Mouse (Mus musculus) lung, embryonic 16.5 days (tissue): ENCODE results near the gene Iqca. TPM values are rescaled to one million over a fixed set of nuclear protein-coding genes. Genes with fewer than 3 reads are reported as not detected.

ENCODE experiments used
- ATAC-seq: fragments of 200-750 bp; cut with Nextera tagmentation; 2 replicates; pipeline ENCODE4 v1.8.0; 2017; ENCODE audit warnings: low read depth, mild to moderate bottlenecking, moderate library complexity
- H3K27ac ChIP-seq: fragments of 300-500 bp; sonication (generic); 2 replicates; pipeline ENCODE4 v1.5.1; 2014; ENCODE audit warnings: mild to moderate bottlenecking, control low read depth, low read length
- H3K27me3 ChIP-seq: fragments of 300-500 bp; sonication (generic); 2 replicates; pipeline ENCODE4 v1.6.1; 2014; ENCODE audit warnings: low read depth, low read length, mixed read lengths; ENCODE audit not compliant: control insufficient read depth, insufficient read depth
- H3K36me3 ChIP-seq: fragments of 300-500 bp; sonication (generic); 2 replicates; pipeline ENCODE4 v1.6.1; 2014; ENCODE audit warnings: low read length; ENCODE audit not compliant: control insufficient read depth, insufficient read depth
- H3K4me1 ChIP-seq: fragments of 300-500 bp; sonication (generic); replicated peaks from 2 replicates; pipeline ENCODE4 v1.6.1; 2014; ENCODE audit warnings: low read length, mixed read lengths; ENCODE audit not compliant: control insufficient read depth, insufficient read depth
- H3K4me2 ChIP-seq: fragments of 300-500 bp; sonication (generic); 2 replicates; pipeline ENCODE4 v1.6.1; 2014; ENCODE audit warnings: low read depth, low read length, control low read depth
- H3K4me3 ChIP-seq: fragments of 300-500 bp; sonication (generic); 2 replicates; pipeline ENCODE4 v1.5.1; 2014; ENCODE audit warnings: mild to moderate bottlenecking, low read length, control low read depth
- H3K9ac ChIP-seq: fragments of 300-500 bp; sonication (generic); 2 replicates; pipeline ENCODE4 v1.6.1; 2014; ENCODE audit warnings: low read length, control low read depth
- H3K9me3 ChIP-seq: fragments of 300-500 bp; sonication (generic); 2 replicates; pipeline ENCODE4 v1.6.1; 2016; ENCODE audit warnings: low read length; ENCODE audit not compliant: control insufficient read depth
- WGBS: fragments of 180-500 bp; shearing (Covaris S2); extraction: QIAGEN DNeasy Blood & Tissue Kit; methylation state at CpG from one replicate; pipeline ENCODE4 v1.1.7; 2014; 5-methylcytosine and 5-hydroxymethylcytosine counted together
- polyA plus RNA-seq: library from polyadenylated mRNA; unstranded; fragments of >200 nt; fragmentation: Nextera tagmentation; extraction: Ambion mirVana; gene quantifications from 2 replicates; pipeline ENCODE4 v1.2.1, GENCODE M21; 2015

Iqca gene
- polyA plus RNA-seq, 1 experiment from 2014 or later: 2.1 TPM

GRCm38 (mm10) chr1:90012168-90012567 lies 141.0 kb downstream of the Iqca start:
- no peak overlapping the region for H3K4me2 ChIP-seq
- no peaks in the 10 kb centered on the region for H3K4me1 ChIP-seq
- no peaks in the 10 kb centered on the region for H3K27me3 ChIP-seq
- H3K9me3 ChIP-seq: no peaks in the 10 kb centered on the region
- no peak for ATAC-seq
- H3K27ac ChIP-seq: no peak overlapping the region
- H3K36me3 ChIP-seq: no peaks in the 10 kb centered on the region
- no peak overlapping the region for H3K9ac ChIP-seq
- no peak overlapping the region for H3K4me3 ChIP-seq
- 78% methylated on average over 3 of the region's 3 CpGs for WGBS

GRCm38 (mm10) chr1:90010077-90010476 lies 143.1 kb downstream of the Iqca start:
- WGBS: 68% methylated on average over 1 of the region's 1 CpGs
- no peak for ATAC-seq
- Histone ChIP-seq H3K27me3 (no peaks in the 10 kb centered on the region), H3K4me1 (no peaks in the 10 kb centered on the region), H3K9ac (no peak overlapping the region), H3K36me3 (no peaks in the 10 kb centered on the region), H3K4me3 (no peak overlapping the region), H3K27ac (no peak overlapping the region), H3K9me3 (no peaks in the 10 kb centered on the region), H3K4me2 (no peak overlapping the region)

GRCm38 (mm10) chr1:90009188-90009587 lies 144.0 kb downstream of the Iqca start:
- Histone ChIP-seq H3K9ac (no peak overlapping the region), H3K4me2 (no peak overlapping the region), H3K27me3 (no peaks in the 10 kb centered on the region), H3K36me3 (no peaks in the 10 kb centered on the region), H3K4me3 (no peak overlapping the region), H3K9me3 (no peaks in the 10 kb centered on the region), H3K27ac (no peak overlapping the region), H3K4me1 (no peaks in the 10 kb centered on the region)
- ATAC-seq: no peak
- WGBS: 81% methylated on average over 3 of the region's 3 CpGs

GRCm38 (mm10) chr1:90006666-90007065 lies 146.5 kb downstream of the Iqca start:
- no peak overlapping the region for H3K4me2 ChIP-seq
- H3K36me3 ChIP-seq: no peaks in the 10 kb centered on the region
- no peak overlapping the region for H3K4me3 ChIP-seq
- H3K9ac ChIP-seq: no peak overlapping the region
- no peaks in the 10 kb centered on the region for H3K27me3 ChIP-seq
- no peak for ATAC-seq
- no peak overlapping the region for H3K27ac ChIP-seq
- no peaks in the 10 kb centered on the region for H3K4me1 ChIP-seq
- no peaks in the 10 kb centered on the region for H3K9me3 ChIP-seq
- 73% methylated on average over 14 of the region's 14 CpGs for WGBS

GRCm38 (mm10) chr1:90000981-90001380 lies 152.2 kb downstream of the Iqca start:
- no peak overlapping the region for H3K4me2 ChIP-seq
- H3K4me1 ChIP-seq: no peaks in the 10 kb centered on the region
- no peak overlapping the region for H3K9ac ChIP-seq
- WGBS: 38% methylated on average over 5 of the region's 5 CpGs
- no peak overlapping the region for H3K27ac ChIP-seq
- ATAC-seq: no peak
- H3K27me3 ChIP-seq: peaks cover 3% of the 10 kb centered on the region; the same call in 1 of the 2 replicates
- no peak overlapping the region for H3K4me3 ChIP-seq
- no peaks in the 10 kb centered on the region for H3K36me3 ChIP-seq
- H3K9me3 ChIP-seq: no peaks in the 10 kb centered on the region

- Histone ChIP-seq H3K9me3 (no peaks in the 10 kb centered on the region), H3K27ac (no peak overlapping the region), H3K27me3 (peaks cover 13% of the 10 kb centered on the region), H3K4me3 (no peak overlapping the region), H3K4me2 (no peak overlapping the region), H3K4me1 (no peaks in the 10 kb centered on the region), H3K36me3 (no peaks in the 10 kb centered on the region), H3K9ac (no peak overlapping the region)
- WGBS: 72% methylated on average over 3 of the region's 3 CpGs
- ATAC-seq: no peak
Observed at GRCm38 (mm10) chr1:89999858-90000257, 153.3 kb downstream of the Iqca start.

- no peak overlapping the region for H3K9ac ChIP-seq
- peaks cover 19% of the 10 kb centered on the region for H3K27me3 ChIP-seq
- H3K4me1 ChIP-seq: no peaks in the 10 kb centered on the region
- no peaks in the 10 kb centered on the region for H3K36me3 ChIP-seq
- no peaks in the 10 kb centered on the region for H3K9me3 ChIP-seq
- ATAC-seq: no peak
- no peak overlapping the region for H3K27ac ChIP-seq
- H3K4me3 ChIP-seq: no peak overlapping the region
- no peak overlapping the region for H3K4me2 ChIP-seq
- 55% methylated on average over 2 of the region's 2 CpGs for WGBS
Observed at GRCm38 (mm10) chr1:89998696-89999095, 154.5 kb downstream of the Iqca start.

- peak; percentile 76 for ATAC-seq
- Histone ChIP-seq H3K36me3 (no peaks in the 10 kb centered on the region), H3K9me3 (no peaks in the 10 kb centered on the region), H3K4me3 (no peak overlapping the region), H3K9ac (no peak overlapping the region), H3K27me3 (peaks cover 25% of the 10 kb centered on the region), H3K27ac (no peak overlapping the region), H3K4me2 (no peak overlapping the region), H3K4me1 (no peaks in the 10 kb centered on the region)
- 22% methylated on average over 7 of the region's 7 CpGs for WGBS
Observed at GRCm38 (mm10) chr1:89998076-89998475, 155.1 kb downstream of the Iqca start.

GRCm38 (mm10) chr1:89992256-89992655 lies 160.9 kb downstream of the Iqca start:
- Histone ChIP-seq H3K4me1 (no peaks in the 10 kb centered on the region), H3K27me3 (peaks cover 47% of the 10 kb centered on the region), H3K36me3 (no peaks in the 10 kb centered on the region), H3K4me3 (0 out of 2 replicates have a peak overlapping the region, but pooled peaks have one; percentile 7), H3K27ac (no peak overlapping the region), H3K4me2 (peak overlapping the region; percentile 35), H3K9me3 (no peaks in the 10 kb centered on the region), H3K9ac (no peak overlapping the region)
- 4% methylated on average over 25 of the region's 25 CpGs for WGBS
- no peak for ATAC-seq
